Mouse (Mus musculus): ENCODE data around the gene Timeless. TPM values are rescaled to one million over a fixed set of nuclear protein-coding genes. Genes with fewer than 3 reads are reported as not detected.
A peak's percentile ranks its signal among the peaks of the same experiment; 100 is the strongest.

Timeless gene
- polyA plus RNA-seq, 1 experiment from 2014 or later, result 66.6 TPM

- H3K9ac ChIP-seq (replicated peaks; ENCODE audit: low read length), result peak overlapping the region; percentile 90
- ATAC-seq (replicated peaks; ENCODE audit: insufficient number of reproducible peaks, low FRiP score, low TSS enrichment, low read depth), result peak; percentile 9; the same call in 1 of the 2 replicates
- H3K9me3 ChIP-seq (replicated peaks; ENCODE audit: control insufficient read depth, low read length), result no peaks in the 10 kb centered on the region
- WGBS, result under 1% methylated on average over 14 of the region's 14 CpGs
- peak overlapping the region; percentile 69 for H3K4me2 ChIP-seq (ENCODE audit: low read depth, low read length)
- H3K27me3 ChIP-seq (ENCODE audit: control insufficient read depth, insufficient read depth, low read length), result no peaks in the 10 kb centered on the region
- DNase-seq (ENCODE audit: low spot score), result peak; percentile 90
- H3K4me1 ChIP-seq (ENCODE audit: control insufficient read depth, insufficient read depth, low read length), result no peaks in the 10 kb centered on the region
- no peaks in the 10 kb centered on the region; the same call in 1 of the 2 replicates for H3K36me3 ChIP-seq (replicated peaks; ENCODE audit: control insufficient read depth, insufficient read depth, low read depth, low read length)
- H3K4me3 ChIP-seq (ENCODE audit: low read depth, low read length), result peak overlapping the region; percentile 68
- H3K27ac ChIP-seq (replicated peaks; ENCODE audit: low read depth, low read length), result peak overlapping the region; percentile 93
These were observed 638 bp downstream of the Timeless start for GRCm38 (mm10) chr10:128232420-128232985.

GRCm38 (mm10) chr10:128236321-128236720 is 4.5 kb downstream of the Timeless start:
- H3K4me2 ChIP-seq (ENCODE audit: low read depth, low read length), result no peak overlapping the region

GRCm38 (mm10) chr10:128237807-128238480 is 6.1 kb downstream of the Timeless start:
- Histone ChIP-seq H3K9me3 (replicated peaks; ENCODE audit: control insufficient read depth, low read length) (no peaks in the 10 kb centered on the region), H3K4me3 (ENCODE audit: low read depth, low read length) (no peak overlapping the region), H3K4me1 (ENCODE audit: control insufficient read depth, insufficient read depth, low read length) (no peaks in the 10 kb centered on the region), H3K27ac (replicated peaks; ENCODE audit: low read depth, low read length) (no peak overlapping the region), H3K36me3 (replicated peaks; ENCODE audit: control insufficient read depth, insufficient read depth, low read depth, low read length) (peaks cover 8% of the 10 kb centered on the region), H3K9ac (replicated peaks; ENCODE audit: low read length) (no peak overlapping the region), H3K4me2 (ENCODE audit: low read depth, low read length) (no peak overlapping the region), H3K27me3 (ENCODE audit: control insufficient read depth, insufficient read depth, low read length) (no peaks in the 10 kb centered on the region)
- no peak for ATAC-seq (replicated peaks; ENCODE audit: insufficient number of reproducible peaks, low FRiP score, low TSS enrichment, low read depth)
- DNase-seq (ENCODE audit: low spot score), result no peak
- WGBS, result 83% methylated on average over 15 of the region's 15 CpGs

More at GRCm38 (mm10) chr10:128236321-128236720, 4.5 kb downstream of the Timeless start:
- Histone ChIP-seq H3K9ac (replicated peaks; ENCODE audit: low read length) (no peak overlapping the region; the same call in 1 of the 2 replicates), H3K4me1 (ENCODE audit: control insufficient read depth, insufficient read depth, low read length) (no peaks in the 10 kb centered on the region), H3K27ac (replicated peaks; ENCODE audit: low read depth, low read length) (0 out of 2 replicates have a peak overlapping the region, but pooled peaks have one; percentile 35), H3K27me3 (ENCODE audit: control insufficient read depth, insufficient read depth, low read length) (no peaks in the 10 kb centered on the region), H3K9me3 (replicated peaks; ENCODE audit: control insufficient read depth, low read length) (no peaks in the 10 kb centered on the region), H3K4me3 (ENCODE audit: low read depth, low read length) (no peak overlapping the region), H3K36me3 (replicated peaks; ENCODE audit: control insufficient read depth, insufficient read depth, low read depth, low read length) (peaks cover 8% of the 10 kb centered on the region)
- 52% methylated on average over 4 of the region's 4 CpGs for WGBS
- DNase-seq (ENCODE audit: low spot score), result peak; percentile 61
- ATAC-seq (replicated peaks; ENCODE audit: insufficient number of reproducible peaks, low FRiP score, low TSS enrichment, low read depth), result no peak

GRCm38 (mm10) chr10:128239140-128239539 is 7.3 kb downstream of the Timeless start:
- no peaks in the 10 kb centered on the region for H3K4me1 ChIP-seq (ENCODE audit: control insufficient read depth, insufficient read depth, low read length)
- 88% methylated on average over 4 of the region's 4 CpGs for WGBS
- no peak for DNase-seq (ENCODE audit: low spot score)

GRCm38 (mm10) chr10:128240131-128240530 is 8.3 kb downstream of the Timeless start:
- WGBS, result 94% methylated on average over 18 of the region's 18 CpGs

More at GRCm38 (mm10) chr10:128239140-128239539, 7.3 kb downstream of the Timeless start:
- Histone ChIP-seq H3K4me3 (ENCODE audit: low read depth, low read length) (no peak overlapping the region), H3K9ac (replicated peaks; ENCODE audit: low read length) (no peak overlapping the region), H3K4me2 (ENCODE audit: low read depth, low read length) (no peak overlapping the region), H3K27ac (replicated peaks; ENCODE audit: low read depth, low read length) (no peak overlapping the region), H3K27me3 (ENCODE audit: control insufficient read depth, insufficient read depth, low read length) (no peaks in the 10 kb centered on the region), H3K9me3 (replicated peaks; ENCODE audit: control insufficient read depth, low read length) (no peaks in the 10 kb centered on the region), H3K36me3 (replicated peaks; ENCODE audit: control insufficient read depth, insufficient read depth, low read depth, low read length) (peaks cover 16% of the 10 kb centered on the region)
- no peak for ATAC-seq (replicated peaks; ENCODE audit: insufficient number of reproducible peaks, low FRiP score, low TSS enrichment, low read depth)

GRCm38 (mm10) chr10:128243252-128243651 is 11.4 kb downstream of the Timeless start:
- H3K27ac ChIP-seq (replicated peaks; ENCODE audit: low read depth, low read length), result no peak overlapping the region
- ATAC-seq (replicated peaks; ENCODE audit: insufficient number of reproducible peaks, low FRiP score, low TSS enrichment, low read depth) (no peak), DNase-seq (ENCODE audit: low spot score) (no peak)
- no peak overlapping the region for H3K4me2 ChIP-seq (ENCODE audit: low read depth, low read length)
- no peaks in the 10 kb centered on the region for H3K4me1 ChIP-seq (ENCODE audit: control insufficient read depth, insufficient read depth, low read length)
- H3K9ac ChIP-seq (replicated peaks; ENCODE audit: low read length), result no peak overlapping the region
- no peaks in the 10 kb centered on the region for H3K9me3 ChIP-seq (replicated peaks; ENCODE audit: control insufficient read depth, low read length)
- H3K27me3 ChIP-seq (ENCODE audit: control insufficient read depth, insufficient read depth, low read length), result no peaks in the 10 kb centered on the region
- peaks cover 30% of the 10 kb centered on the region for H3K36me3 ChIP-seq (replicated peaks; ENCODE audit: control insufficient read depth, insufficient read depth, low read depth, low read length)
- H3K4me3 ChIP-seq (ENCODE audit: low read depth, low read length), result no peak overlapping the region
- WGBS, result 94% methylated on average over 8 of the region's 8 CpGs

More at GRCm38 (mm10) chr10:128240131-128240530, 8.3 kb downstream of the Timeless start:
- no peaks in the 10 kb centered on the region for H3K9me3 ChIP-seq (replicated peaks; ENCODE audit: control insufficient read depth, low read length)
- no peaks in the 10 kb centered on the region for H3K27me3 ChIP-seq (ENCODE audit: control insufficient read depth, insufficient read depth, low read length)
- no peak for ATAC-seq (replicated peaks; ENCODE audit: insufficient number of reproducible peaks, low FRiP score, low TSS enrichment, low read depth)
- no peak overlapping the region for H3K4me2 ChIP-seq (ENCODE audit: low read depth, low read length)
- H3K4me1 ChIP-seq (ENCODE audit: control insufficient read depth, insufficient read depth, low read length), result no peaks in the 10 kb centered on the region
- no peak overlapping the region for H3K4me3 ChIP-seq (ENCODE audit: low read depth, low read length)
- no peak for DNase-seq (ENCODE audit: low spot score)
- no peak overlapping the region for H3K9ac ChIP-seq (replicated peaks; ENCODE audit: low read length)
- H3K36me3 ChIP-seq (replicated peaks; ENCODE audit: control insufficient read depth, insufficient read depth, low read depth, low read length), result peaks cover 22% of the 10 kb centered on the region
- H3K27ac ChIP-seq (replicated peaks; ENCODE audit: low read depth, low read length), result no peak overlapping the region

GRCm38 (mm10) chr10:128244121-128244520 is 12.3 kb downstream of the Timeless start:
- H3K4me1 ChIP-seq (ENCODE audit: control insufficient read depth, insufficient read depth, low read length), result no peaks in the 10 kb centered on the region
- H3K4me2 ChIP-seq (ENCODE audit: low read depth, low read length), result no peak overlapping the region
- H3K27me3 ChIP-seq (ENCODE audit: control insufficient read depth, insufficient read depth, low read length), result no peaks in the 10 kb centered on the region
- 94% methylated on average over 15 of the region's 15 CpGs for WGBS
- no peak overlapping the region for H3K9ac ChIP-seq (replicated peaks; ENCODE audit: low read length)
- DNase-seq (ENCODE audit: low spot score) (no peak), ATAC-seq (replicated peaks; ENCODE audit: insufficient number of reproducible peaks, low FRiP score, low TSS enrichment, low read depth) (no peak)
- H3K27ac ChIP-seq (replicated peaks; ENCODE audit: low read depth, low read length), result no peak overlapping the region
- no peak overlapping the region for H3K4me3 ChIP-seq (ENCODE audit: low read depth, low read length)
- H3K36me3 ChIP-seq (replicated peaks; ENCODE audit: control insufficient read depth, insufficient read depth, low read depth, low read length), result peaks cover 35% of the 10 kb centered on the region
- H3K9me3 ChIP-seq (replicated peaks; ENCODE audit: control insufficient read depth, low read length), result no peaks in the 10 kb centered on the region

Data from embryonic facial prominence, embryonic 11.5 days (tissue).